Mouse (Mus musculus): ENCODE data around the gene Rnpc3. TPM values are rescaled to one million over a fixed set of nuclear protein-coding genes. Genes with fewer than 3 reads are reported as not detected.

Rnpc3 gene
- total RNA-seq, 1 experiment, result 26.6 TPM

- no peak for DNase-seq (ENCODE audit: low read depth, low spot score)
- Histone ChIP-seq H3K4me3 (ENCODE audit: insufficient read depth in 1 of 2, low read depth in 1 of 2, low read length in 2 of 2, poor library complexity in 1 of 2, severe bottlenecking in 1 of 2) (no peak overlapping the region), H3K4me1 (ENCODE audit: control insufficient read depth in 2 of 2, insufficient read depth in 2 of 2, low read length in 2 of 2, poor library complexity in 1 of 2) (no peaks in the 10 kb centered on the region), H3K9ac (ENCODE audit: insufficient read depth, low read depth, low read length, poor library complexity, severe bottlenecking) (no peak overlapping the region), H3K27ac (ENCODE audit: insufficient read depth, low read depth, low read length, poor library complexity, severe bottlenecking) (no peak overlapping the region), H3K9me3 (ENCODE audit: control insufficient read depth, insufficient read depth, low read depth, low read length) (no peaks in the 10 kb centered on the region), H3K36me3 (ENCODE audit: control insufficient read depth, insufficient read depth, low read length, poor library complexity, severe bottlenecking) (no peaks in the 10 kb centered on the region)
- TF ChIP-seq ZNF384 (IDR thresholded peaks at IDR 0.05; ENCODE audit: low read depth, low read length), result no peak
- no peak for TF ChIP-seq CHD2 (IDR thresholded peaks at IDR 0.05; ENCODE audit: low read depth, low read length)
- TF ChIP-seq MAFK (IDR thresholded peaks at IDR 0.05; ENCODE audit: insufficient read depth, low read depth, low read length), result no peak
- TF ChIP-seq ZC3H11A (IDR thresholded peaks at IDR 0.05; ENCODE audit: borderline replicate concordance, low read depth, low read length), result no peak
- TF ChIP-seq HCFC1 (IDR thresholded peaks at IDR 0.05; ENCODE audit: borderline replicate concordance, insufficient read depth, low read length), result no peak
- in situ Hi-C loops (cut with MboI; ENCODE audit: low sequenced_read_pairs in 2 of 2, unreplicated experiment in 2 of 2), result no loop called here
These were observed 39.1 kb downstream of the Rnpc3 start for GRCm38 (mm10) chr3:113590844-113591243.

GRCm38 (mm10) chr3:113574578-113574977 lies 55.4 kb downstream of the Rnpc3 start:
- H3K9me3 ChIP-seq (ENCODE audit: control insufficient read depth, insufficient read depth, low read depth, low read length), result no peaks in the 10 kb centered on the region
- H3K36me3 ChIP-seq (ENCODE audit: control insufficient read depth, insufficient read depth, low read length, poor library complexity, severe bottlenecking), result no peaks in the 10 kb centered on the region
- H3K27ac ChIP-seq (ENCODE audit: insufficient read depth, low read depth, low read length, poor library complexity, severe bottlenecking), result no peak overlapping the region
- no peaks in the 10 kb centered on the region for H3K4me1 ChIP-seq (ENCODE audit: control insufficient read depth in 2 of 2, insufficient read depth in 2 of 2, low read length in 2 of 2, poor library complexity in 1 of 2)
- DNase-seq (ENCODE audit: low read depth, low spot score), result no peak
- no peak for TF ChIP-seq ZNF384 (IDR thresholded peaks at IDR 0.05; ENCODE audit: low read depth, low read length)
- TF ChIP-seq ZC3H11A (IDR thresholded peaks at IDR 0.05; ENCODE audit: borderline replicate concordance, low read depth, low read length), result no peak
- TF ChIP-seq HCFC1 (IDR thresholded peaks at IDR 0.05; ENCODE audit: borderline replicate concordance, insufficient read depth, low read length), result no peak
- no peak for TF ChIP-seq MAFK (IDR thresholded peaks at IDR 0.05; ENCODE audit: insufficient read depth, low read depth, low read length)
- TF ChIP-seq CHD2 (IDR thresholded peaks at IDR 0.05; ENCODE audit: low read depth, low read length), result no peak
- no peak overlapping the region for H3K9ac ChIP-seq (ENCODE audit: insufficient read depth, low read depth, low read length, poor library complexity, severe bottlenecking)
- no peak overlapping the region for H3K4me3 ChIP-seq (ENCODE audit: insufficient read depth in 1 of 2, low read depth in 1 of 2, low read length in 2 of 2, poor library complexity in 1 of 2, severe bottlenecking in 1 of 2)
- in situ Hi-C loops (cut with MboI; ENCODE audit: low sequenced_read_pairs in 2 of 2, unreplicated experiment in 2 of 2), result no loop called here

GRCm38 (mm10) chr3:113574138-113574537 lies 55.8 kb downstream of the Rnpc3 start:
- no peaks in the 10 kb centered on the region for H3K9me3 ChIP-seq (ENCODE audit: control insufficient read depth, insufficient read depth, low read depth, low read length)
- no peak overlapping the region for H3K9ac ChIP-seq (ENCODE audit: insufficient read depth, low read depth, low read length, poor library complexity, severe bottlenecking)
- H3K4me1 ChIP-seq (ENCODE audit: control insufficient read depth in 2 of 2, insufficient read depth in 2 of 2, low read length in 2 of 2, poor library complexity in 1 of 2), result no peaks in the 10 kb centered on the region
- no peaks in the 10 kb centered on the region for H3K36me3 ChIP-seq (ENCODE audit: control insufficient read depth, insufficient read depth, low read length, poor library complexity, severe bottlenecking)
- no peak overlapping the region for H3K27ac ChIP-seq (ENCODE audit: insufficient read depth, low read depth, low read length, poor library complexity, severe bottlenecking)
- in situ Hi-C loops (cut with MboI; ENCODE audit: low sequenced_read_pairs in 2 of 2, unreplicated experiment in 2 of 2), result no loop called here
- no peak for TF ChIP-seq HCFC1 (IDR thresholded peaks at IDR 0.05; ENCODE audit: borderline replicate concordance, insufficient read depth, low read length)
- no peak for TF ChIP-seq MAFK (IDR thresholded peaks at IDR 0.05; ENCODE audit: insufficient read depth, low read depth, low read length)
- no peak for TF ChIP-seq ZNF384 (IDR thresholded peaks at IDR 0.05; ENCODE audit: low read depth, low read length)
- TF ChIP-seq ZC3H11A (IDR thresholded peaks at IDR 0.05; ENCODE audit: borderline replicate concordance, low read depth, low read length), result no peak
- no peak for TF ChIP-seq CHD2 (IDR thresholded peaks at IDR 0.05; ENCODE audit: low read depth, low read length)
- no peak for DNase-seq (ENCODE audit: low read depth, low spot score)
- H3K4me3 ChIP-seq (ENCODE audit: insufficient read depth in 1 of 2, low read depth in 1 of 2, low read length in 2 of 2, poor library complexity in 1 of 2, severe bottlenecking in 1 of 2), result no peak overlapping the region

GRCm38 (mm10) chr3:113572158-113572557 lies 57.8 kb downstream of the Rnpc3 start:
- no peak for TF ChIP-seq ZNF384 (IDR thresholded peaks at IDR 0.05; ENCODE audit: low read depth, low read length)
- no peak for TF ChIP-seq CHD2 (IDR thresholded peaks at IDR 0.05; ENCODE audit: low read depth, low read length)
- no peak for TF ChIP-seq HCFC1 (IDR thresholded peaks at IDR 0.05; ENCODE audit: borderline replicate concordance, insufficient read depth, low read length)
- Histone ChIP-seq H3K27ac (ENCODE audit: insufficient read depth, low read depth, low read length, poor library complexity, severe bottlenecking) (no peak overlapping the region), H3K9ac (ENCODE audit: insufficient read depth, low read depth, low read length, poor library complexity, severe bottlenecking) (no peak overlapping the region), H3K9me3 (ENCODE audit: control insufficient read depth, insufficient read depth, low read depth, low read length) (no peaks in the 10 kb centered on the region), H3K4me1 (ENCODE audit: control insufficient read depth in 2 of 2, insufficient read depth in 2 of 2, low read length in 2 of 2, poor library complexity in 1 of 2) (no peaks in the 10 kb centered on the region), H3K36me3 (ENCODE audit: control insufficient read depth, insufficient read depth, low read length, poor library complexity, severe bottlenecking) (no peaks in the 10 kb centered on the region), H3K4me3 (ENCODE audit: insufficient read depth in 1 of 2, low read depth in 1 of 2, low read length in 2 of 2, poor library complexity in 1 of 2, severe bottlenecking in 1 of 2) (no peak overlapping the region)
- no peak for DNase-seq (ENCODE audit: low read depth, low spot score)
- in situ Hi-C loops (cut with MboI; ENCODE audit: low sequenced_read_pairs in 2 of 2, unreplicated experiment in 2 of 2), result no loop called here

Other genes starting within 250 kb of the Rnpc3 start
- not detected in 2 replicates for gene Amy2a1, start 97.7 kb downstream of the Rnpc3 start, total RNA-seq (2012; rRNA removed)
- gene Amy1, start 23.4 kb downstream of the Rnpc3 start, total RNA-seq (2012; rRNA removed), result 0.49 TPM in 1 of 2 replicates, not detected in the other

Data from ES-E14 (cell line).